Mouse (Mus musculus) E14TG2a.4 (cell line): ENCODE measurements around the gene Ugt1a10.

Experiments
- H3K27me3 ChIP-seq: 2 replicates; pipeline ENCODE4 v1.6.1; 2014; ENCODE audit warnings: low read length, control low read depth; ENCODE audit not compliant: insufficient read depth
- H3K36me3 ChIP-seq: 2 replicates; pipeline ENCODE4 v1.6.1; 2014; ENCODE audit warnings: low read length, control low read depth; ENCODE audit not compliant: insufficient read depth
- H3K4me1 ChIP-seq: replicated peaks from 2 replicates; pipeline ENCODE4 v1.6.1; 2014; ENCODE audit warnings: low read depth, low read length, control low read depth
- H3K4me3 ChIP-seq: replicated peaks from 2 replicates; pipeline ENCODE4 v1.5.1; 2014; ENCODE audit warnings: mild to moderate bottlenecking, low read length
- H3K9me3 ChIP-seq: 2 replicates; pipeline ENCODE4 v1.6.1; 2014; ENCODE audit warnings: low read length, control low read depth
- CTCF ChIP-seq: conservative IDR thresholded peaks from 2 replicates; pipeline ENCODE4 v1.5.1; 2014; ENCODE audit warnings: low read length
- NANOG ChIP-seq: IDR thresholded peaks from 2 replicates; pipeline ENCODE4 v1.6.1; 2014; ENCODE audit warnings: borderline replicate concordance, low read length, mixed read lengths
- POU5F1 ChIP-seq: IDR thresholded peaks from 2 replicates; pipeline ENCODE4 v1.6.1; 2014; ENCODE audit warnings: low read length, borderline replicate concordance

Ugt1a10 gene

DNA sequence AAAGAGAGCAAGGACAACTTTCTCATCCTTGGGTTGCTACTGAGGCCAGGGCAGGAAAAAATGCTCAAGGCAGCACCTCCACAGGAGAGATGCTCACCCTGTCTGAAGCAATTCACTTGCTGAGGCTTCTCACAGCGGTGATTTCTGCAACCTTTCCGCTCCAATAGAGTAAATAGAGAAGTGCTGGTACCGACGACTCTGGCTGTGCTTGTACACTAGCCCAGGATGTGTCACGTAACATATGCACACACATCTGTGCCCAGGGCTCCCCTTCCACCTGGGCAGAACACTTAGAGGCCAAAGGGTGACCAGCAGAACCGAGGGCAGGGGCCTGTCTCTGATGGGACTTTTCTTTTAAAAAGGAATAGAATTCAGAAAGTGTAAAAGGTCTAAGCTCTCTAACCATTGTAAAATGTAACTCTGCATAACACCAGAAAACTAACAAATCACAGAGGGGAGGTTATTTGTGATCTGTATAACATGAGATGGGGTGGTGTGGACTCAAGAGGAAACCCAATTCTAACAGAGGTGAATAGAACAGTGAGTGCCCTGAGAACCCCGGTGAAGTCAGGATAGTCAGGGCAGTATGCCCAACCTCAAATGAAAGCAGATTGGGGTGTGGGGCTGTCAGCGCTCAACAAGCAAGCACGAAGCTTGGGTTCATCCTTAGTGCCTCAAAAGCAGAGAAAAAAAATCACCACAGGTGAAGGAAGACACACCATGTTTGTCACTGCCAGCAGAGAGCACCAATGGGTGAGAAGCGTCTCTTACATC, 205.6 kb downstream of the Ugt1a10 start:
- peaks cover 58% of the 10 kb centered on the region for H3K9me3 ChIP-seq
- H3K36me3 ChIP-seq = peaks cover 66% of the 10 kb centered on the region
- H3K4me3 ChIP-seq = no peak overlapping the region
- TF ChIP-seq POU5F1 = no peak
- TF ChIP-seq CTCF = no peak
- TF ChIP-seq NANOG = no peak
- peaks cover 38% of the 10 kb centered on the region for H3K4me1 ChIP-seq
- H3K27me3 ChIP-seq = peaks cover 21% of the 10 kb centered on the region

DNA sequence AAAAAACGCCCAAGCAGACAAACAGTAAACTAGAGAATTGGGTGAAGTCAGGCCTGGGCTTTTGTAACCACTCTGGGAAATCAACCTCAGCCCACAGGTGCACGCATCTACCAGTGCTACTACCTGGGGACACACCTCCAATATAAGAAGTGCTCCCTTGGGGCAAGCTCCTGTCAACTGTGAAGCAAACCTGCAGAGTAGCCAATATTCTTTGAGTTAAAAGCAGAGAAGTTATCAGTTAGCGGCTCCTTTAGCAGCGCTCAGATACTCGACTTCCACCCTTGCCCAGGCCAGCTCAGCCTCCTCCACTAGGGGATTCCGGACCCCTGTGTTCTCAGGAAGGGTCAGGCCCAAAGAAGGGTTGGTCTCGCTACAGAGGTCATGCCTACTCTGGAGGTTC, 206.5 kb downstream of the Ugt1a10 start:
- Histone ChIP-seq H3K4me1 (peaks cover 38% of the 10 kb centered on the region), H3K27me3 (peaks cover 13% of the 10 kb centered on the region), H3K4me3 (no peak overlapping the region), H3K36me3 (peaks cover 75% of the 10 kb centered on the region), H3K9me3 (peaks cover 67% of the 10 kb centered on the region)
- TF ChIP-seq POU5F1 (no peak), CTCF (no peak), NANOG (no peak)

DNA sequence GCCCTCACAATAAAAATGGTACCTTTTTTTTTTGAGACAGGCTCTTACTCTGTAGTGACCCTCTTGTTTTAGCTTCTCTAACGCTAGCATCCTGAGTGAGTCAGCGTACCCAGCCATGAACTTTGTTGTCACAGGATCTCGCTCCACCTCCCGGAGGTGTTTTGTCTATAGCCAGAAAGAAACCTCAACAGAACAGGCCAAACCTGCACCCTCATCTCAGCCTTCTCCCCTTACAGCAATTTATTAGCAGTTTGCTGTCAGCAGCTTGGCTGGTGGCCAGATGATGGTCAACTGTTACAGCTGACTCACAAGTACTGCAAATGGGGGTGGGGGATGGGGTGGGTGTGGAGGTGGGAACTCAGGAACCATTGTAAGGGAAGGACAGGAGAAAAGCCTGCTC, 207.1 kb downstream of the Ugt1a10 start:
- H3K4me3 ChIP-seq = no peak overlapping the region
- H3K36me3 ChIP-seq = peaks cover 80% of the 10 kb centered on the region
- TF ChIP-seq NANOG (no peak), POU5F1 (no peak), CTCF (no peak)
- H3K27me3 ChIP-seq = peaks cover 11% of the 10 kb centered on the region
- H3K9me3 ChIP-seq = peaks cover 71% of the 10 kb centered on the region
- peaks cover 38% of the 10 kb centered on the region for H3K4me1 ChIP-seq

GRCm38 (mm10) chr1:88262961-88263360, 207.8 kb downstream of the Ugt1a10 start:
- Histone ChIP-seq H3K36me3 (peaks cover 88% of the 10 kb centered on the region), H3K27me3 (peaks cover 5% of the 10 kb centered on the region), H3K4me1 (peaks cover 38% of the 10 kb centered on the region), H3K4me3 (no peak overlapping the region), H3K9me3 (peaks cover 77% of the 10 kb centered on the region)
- TF ChIP-seq POU5F1 (no peak), NANOG (no peak), CTCF (no peak)

DNA sequence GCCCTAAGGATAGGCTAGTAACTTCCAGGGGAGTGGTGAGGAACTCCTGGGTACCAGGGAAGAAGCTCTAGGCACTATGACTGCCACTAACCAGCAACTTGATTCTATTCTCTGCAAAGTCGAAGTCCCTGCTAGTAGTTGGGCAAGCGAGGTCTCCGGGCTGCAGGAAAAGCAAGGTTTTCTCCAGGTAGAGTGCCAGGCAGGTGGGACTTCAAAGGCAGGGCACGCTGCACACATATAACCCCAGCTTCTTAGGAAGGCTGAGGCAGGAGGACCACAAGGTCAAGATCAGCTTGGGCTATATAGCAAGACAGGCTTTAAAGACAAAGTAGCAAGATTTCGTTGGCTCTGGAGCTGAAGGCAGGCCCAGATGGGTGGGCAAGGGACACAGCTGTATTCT, 208.6 kb downstream of the Ugt1a10 start:
- H3K27me3 ChIP-seq = no peaks in the 10 kb centered on the region
- peaks cover 38% of the 10 kb centered on the region for H3K4me1 ChIP-seq
- no peak overlapping the region for H3K4me3 ChIP-seq
- H3K36me3 ChIP-seq = peaks cover 96% of the 10 kb centered on the region
- TF ChIP-seq CTCF (no peak), POU5F1 (no peak), NANOG (no peak)
- H3K9me3 ChIP-seq = peaks cover 85% of the 10 kb centered on the region

DNA sequence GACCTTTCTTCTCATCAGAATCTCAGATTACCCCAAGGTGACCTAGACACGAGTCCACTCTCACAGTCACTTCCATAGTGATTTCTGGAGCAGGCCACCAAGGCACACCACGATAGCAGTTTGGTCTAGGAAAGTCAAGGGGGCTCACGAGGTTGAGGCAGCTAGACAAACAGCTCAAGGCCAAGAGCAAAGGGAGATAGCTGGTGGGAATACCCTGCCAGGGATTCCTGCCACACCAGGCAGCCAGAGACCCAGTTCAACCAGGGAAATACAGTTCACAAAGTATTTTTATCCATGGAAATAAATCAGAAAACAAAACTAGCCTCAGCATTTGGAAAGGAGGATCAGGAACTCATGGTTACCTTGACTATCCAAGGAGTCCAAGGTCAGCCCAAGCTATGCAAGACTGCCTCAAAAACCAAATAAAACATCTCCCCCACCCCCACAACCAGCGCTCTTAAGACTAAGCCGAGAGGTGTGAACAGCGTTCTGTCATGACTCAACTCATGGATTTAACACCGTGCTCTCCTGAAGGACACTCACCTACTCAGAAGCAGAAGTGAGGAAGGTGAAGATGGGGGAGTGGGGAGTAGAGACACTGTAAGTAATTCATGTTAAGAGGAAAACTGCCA, 209.2 kb downstream of the Ugt1a10 start:
- H3K27me3 ChIP-seq = no peaks in the 10 kb centered on the region
- TF ChIP-seq NANOG = no peak
- TF ChIP-seq POU5F1 = no peak; the same call in 1 of the 2 replicates
- no peak for TF ChIP-seq CTCF
- peaks cover 38% of the 10 kb centered on the region for H3K4me1 ChIP-seq

GRCm38 (mm10) chr1:88264869-88265240, 209.7 kb downstream of the Ugt1a10 start:
- TF ChIP-seq NANOG (no peak), POU5F1 (no peak), CTCF (no peak)

More for the DNA sequence above, 209.2 kb downstream of the Ugt1a10 start:
- peaks cover 100% of the 10 kb centered on the region for H3K36me3 ChIP-seq
- no peak overlapping the region for H3K4me3 ChIP-seq
- peaks cover 88% of the 10 kb centered on the region for H3K9me3 ChIP-seq

GRCm38 (mm10) chr1:88266123-88266522, 210.9 kb downstream of the Ugt1a10 start:
- no peak for TF ChIP-seq NANOG
- no peak for TF ChIP-seq CTCF
- no peak for TF ChIP-seq POU5F1
- H3K4me1 ChIP-seq = peaks cover 31% of the 10 kb centered on the region
- H3K27me3 ChIP-seq = no peaks in the 10 kb centered on the region
- peaks cover 84% of the 10 kb centered on the region for H3K9me3 ChIP-seq
- H3K4me3 ChIP-seq = no peak overlapping the region
- peaks cover 97% of the 10 kb centered on the region for H3K36me3 ChIP-seq

More at GRCm38 (mm10) chr1:88264869-88265240, 209.7 kb downstream of the Ugt1a10 start:
- Histone ChIP-seq H3K9me3 (peaks cover 88% of the 10 kb centered on the region), H3K4me3 (no peak overlapping the region), H3K36me3 (peaks cover 100% of the 10 kb centered on the region), H3K4me1 (peaks cover 38% of the 10 kb centered on the region), H3K27me3 (no peaks in the 10 kb centered on the region)
